Mouse (Mus musculus): ENCODE results near the gene Mturn.

Gene Mturn

GRCm38 (mm10) chr6:54698691-54699476 lies 17.5 kb downstream of the Mturn start:
- peak; percentile 57 for DNase-seq

GRCm38 (mm10) chr6:54699477-54700056 lies 18.1 kb downstream of the Mturn start:
- DNase-seq, result peak; percentile 87

- no peak for DNase-seq
Measured at GRCm38 (mm10) chr6:54700516-54700915, 19.1 kb downstream of the Mturn start.

- no peak for DNase-seq
Measured at GRCm38 (mm10) chr6:54701901-54702300, 20.5 kb downstream of the Mturn start.

- DNase-seq, result no peak
Measured at GRCm38 (mm10) chr6:54703633-54704538, 22.5 kb downstream of the Mturn start.

- DNase-seq, result no peak
Measured at GRCm38 (mm10) chr6:54704539-54704845, 23.1 kb downstream of the Mturn start.

- DNase-seq, result no peak
Measured at GRCm38 (mm10) chr6:54704847-54705246, 23.4 kb downstream of the Mturn start.

GRCm38 (mm10) chr6:54705387-54705909 lies 24.0 kb downstream of the Mturn start:
- peak; percentile 55 for DNase-seq

GRCm38 (mm10) chr6:54706099-54706498 lies 24.7 kb downstream of the Mturn start:
- DNase-seq, result no peak

- no peak for DNase-seq
Measured at GRCm38 (mm10) chr6:54706611-54707172, 25.3 kb downstream of the Mturn start.

GRCm38 (mm10) chr6:54708646-54709045 lies 27.2 kb downstream of the Mturn start:
- DNase-seq, result no peak

- DNase-seq, result no peak
Measured at GRCm38 (mm10) chr6:54715697-54716096, 34.3 kb downstream of the Mturn start.

GRCm38 (mm10) chr6:54718779-54719685 lies 37.6 kb downstream of the Mturn start:
- no peak for DNase-seq

GRCm38 (mm10) chr6:54719686-54720310 lies 38.4 kb downstream of the Mturn start:
- DNase-seq, result no peak

- DNase-seq, result peak; percentile 20
Measured at GRCm38 (mm10) chr6:54720512-54721251, 39.3 kb downstream of the Mturn start.

GRCm38 (mm10) chr6:54721252-54721635 lies 39.8 kb downstream of the Mturn start:
- no peak for DNase-seq

- DNase-seq, result no peak
Measured at GRCm38 (mm10) chr6:54726309-54726708, 44.9 kb downstream of the Mturn start.

- DNase-seq, result no peak
Measured at GRCm38 (mm10) chr6:54726796-54727195, 45.4 kb downstream of the Mturn start.

GRCm38 (mm10) chr6:54727416-54727815 lies 46.0 kb downstream of the Mturn start:
- DNase-seq, result no peak

- DNase-seq, result no peak
Measured at GRCm38 (mm10) chr6:54729451-54730105, 48.2 kb downstream of the Mturn start.
